Mouse (Mus musculus): ENCODE data around the gene Bloc1s1. TPM values are rescaled to one million over a fixed set of nuclear protein-coding genes. Genes with fewer than 3 reads are reported as not detected.

Gene Bloc1s1
- polyA plus RNA-seq, 1 experiment from 2014 or later = 161 TPM

Other genes with a start within 250 kb of the Bloc1s1 start
- 10.7 and 12.8 TPM in 2 replicates for gene Suox, start 250.0 kb downstream of the Bloc1s1 start, polyA plus RNA-seq (2016; fragmentation: Nextera tagmentation; extraction: Ambion mirVana)
- gene Rab5b, start 227.8 kb downstream of the Bloc1s1 start, polyA plus RNA-seq (2016; fragmentation: Nextera tagmentation; extraction: Ambion mirVana) = 71.3 and 72.9 TPM in 2 replicates
- 0.99 and 1.0 TPM in 2 replicates for gene Pmel, start 219.8 kb downstream of the Bloc1s1 start, polyA plus RNA-seq (2016; fragmentation: Nextera tagmentation; extraction: Ambion mirVana)
- 106 and 109 TPM in 2 replicates for gene Cdk2, start 219.0 kb downstream of the Bloc1s1 start, polyA plus RNA-seq (2016; fragmentation: Nextera tagmentation; extraction: Ambion mirVana)
- gene Dgka, start 179.2 kb downstream of the Bloc1s1 start, polyA plus RNA-seq (2016; fragmentation: Nextera tagmentation; extraction: Ambion mirVana) = 4.4 TPM in 2 replicates
- 23.1 and 24.0 TPM in 2 replicates for gene Pym1, start 176.1 kb downstream of the Bloc1s1 start, polyA plus RNA-seq (2016; fragmentation: Nextera tagmentation; extraction: Ambion mirVana)
- gene Mmp19, start 133.1 kb downstream of the Bloc1s1 start, polyA plus RNA-seq (2016; fragmentation: Nextera tagmentation; extraction: Ambion mirVana) = 0.83 and 0.93 TPM in 2 replicates
- gene Dnajc14, start 120.0 kb downstream of the Bloc1s1 start, polyA plus RNA-seq (2016; fragmentation: Nextera tagmentation; extraction: Ambion mirVana) = 48.4 and 51.7 TPM in 2 replicates
- 19.6 and 20.8 TPM in 2 replicates for gene Tmem198b, start 119.7 kb downstream of the Bloc1s1 start, polyA plus RNA-seq (2016; fragmentation: Nextera tagmentation; extraction: Ambion mirVana)
- 171 and 172 TPM in 2 replicates for gene Sarnp, start 106.7 kb downstream of the Bloc1s1 start, polyA plus RNA-seq (2016; fragmentation: Nextera tagmentation; extraction: Ambion mirVana)
- 36.0 and 39.2 TPM in 2 replicates for gene Ormdl2, start 102.4 kb downstream of the Bloc1s1 start, polyA plus RNA-seq (2016; fragmentation: Nextera tagmentation; extraction: Ambion mirVana)
- gene Gdf11, start 32.3 kb downstream of the Bloc1s1 start, polyA plus RNA-seq (2016; fragmentation: Nextera tagmentation; extraction: Ambion mirVana) = 4.3 and 5.0 TPM in 2 replicates
- 341 and 358 TPM in 2 replicates for gene Cd63, start 23.0 kb downstream of the Bloc1s1 start, polyA plus RNA-seq (2016; fragmentation: Nextera tagmentation; extraction: Ambion mirVana)
- 6.0 and 6.3 TPM in 2 replicates for gene Rdh5, start 1.1 kb downstream of the Bloc1s1 start, polyA plus RNA-seq (2016; fragmentation: Nextera tagmentation; extraction: Ambion mirVana)
- 1.4 and 1.5 TPM in 2 replicates for gene Itga7, start 9.8 kb upstream of the Bloc1s1 start, polyA plus RNA-seq (2016; fragmentation: Nextera tagmentation; extraction: Ambion mirVana)
- 0.15 TPM in 1 of 2 replicates, not detected in the other for gene Mettl7b, start 37.0 kb upstream of the Bloc1s1 start, polyA plus RNA-seq (2016; fragmentation: Nextera tagmentation; extraction: Ambion mirVana)
- gene Olfr9, start 65.4 kb upstream of the Bloc1s1 start, polyA plus RNA-seq (2016; fragmentation: Nextera tagmentation; extraction: Ambion mirVana) = not detected in 2 replicates
- gene Olfr763, start 86.8 kb upstream of the Bloc1s1 start, polyA plus RNA-seq (2016; fragmentation: Nextera tagmentation; extraction: Ambion mirVana) = not detected in 2 replicates
- not detected in 2 replicates for gene Olfr764-ps1, start 115.9 kb upstream of the Bloc1s1 start, polyA plus RNA-seq (2016; fragmentation: Nextera tagmentation; extraction: Ambion mirVana)
- gene Olfr765, start 126.0 kb upstream of the Bloc1s1 start, polyA plus RNA-seq (2016; fragmentation: Nextera tagmentation; extraction: Ambion mirVana) = not detected in 2 replicates
- gene Olfr766-ps1, start 144.9 kb upstream of the Bloc1s1 start, polyA plus RNA-seq (2016; fragmentation: Nextera tagmentation; extraction: Ambion mirVana) = not detected in 2 replicates
- gene Olfr767, start 158.9 kb upstream of the Bloc1s1 start, polyA plus RNA-seq (2016; fragmentation: Nextera tagmentation; extraction: Ambion mirVana) = not detected in 2 replicates
- not detected in 2 replicates for gene Olfr768, start 175.3 kb upstream of the Bloc1s1 start, polyA plus RNA-seq (2016; fragmentation: Nextera tagmentation; extraction: Ambion mirVana)
- gene Olfr769, start 193.8 kb upstream of the Bloc1s1 start, polyA plus RNA-seq (2016; fragmentation: Nextera tagmentation; extraction: Ambion mirVana) = not detected in 2 replicates
- not detected in 2 replicates for gene Olfr770, start 215.0 kb upstream of the Bloc1s1 start, polyA plus RNA-seq (2016; fragmentation: Nextera tagmentation; extraction: Ambion mirVana)
- gene Olfr771, start 240.7 kb upstream of the Bloc1s1 start, polyA plus RNA-seq (2016; fragmentation: Nextera tagmentation; extraction: Ambion mirVana) = not detected in 2 replicates